Mouse (Mus musculus): ENCODE measurements at regions not wholly inside any gene's neighbourhood (a gene's known extent, or its start where the extent isn't known, plus 50 kb on each side); places are given as distances from the start of the nearest gene placed in this dataset.
A peak's percentile ranks its signal among the peaks of the same experiment; 100 is the strongest.

DNA sequence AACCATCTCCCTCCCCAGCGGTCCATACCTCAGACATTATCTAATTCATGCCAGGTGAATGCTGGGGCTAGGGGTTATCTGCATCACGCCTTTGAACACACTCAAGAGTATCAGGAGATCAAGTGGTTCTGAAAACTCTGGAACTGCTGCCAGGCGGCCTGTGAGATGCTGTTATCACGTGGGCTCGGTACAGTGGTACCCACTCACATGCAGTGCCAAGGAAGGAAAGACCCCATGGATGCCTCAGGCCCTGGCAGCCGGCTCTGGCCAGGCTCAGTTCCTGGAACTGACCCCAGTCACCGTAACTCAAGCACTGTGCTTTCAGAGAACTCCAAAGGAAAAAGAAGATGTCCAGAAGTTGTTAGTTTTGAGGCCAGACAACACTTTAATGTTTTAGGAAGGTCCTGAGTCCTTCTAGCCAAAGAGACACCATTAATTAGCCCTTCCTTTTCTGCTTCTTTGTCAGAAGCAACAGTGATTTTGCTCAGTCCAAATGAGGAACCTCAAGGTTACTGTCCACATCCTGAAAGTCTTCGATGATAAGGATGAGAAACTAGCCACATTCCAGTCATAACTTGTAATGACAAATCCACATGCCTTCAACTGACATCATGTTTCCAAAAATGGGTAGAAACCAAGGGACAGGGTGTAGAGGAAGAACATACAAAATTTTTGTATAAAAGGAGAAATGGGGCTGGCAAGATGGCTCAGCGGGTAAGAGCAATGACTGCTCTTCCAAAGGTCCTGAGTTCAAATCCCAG, 126.1 kb downstream of the Zbtb18 start:
- DNase-seq (ENCODE audit: low spot score), result peak; percentile 1

DNA sequence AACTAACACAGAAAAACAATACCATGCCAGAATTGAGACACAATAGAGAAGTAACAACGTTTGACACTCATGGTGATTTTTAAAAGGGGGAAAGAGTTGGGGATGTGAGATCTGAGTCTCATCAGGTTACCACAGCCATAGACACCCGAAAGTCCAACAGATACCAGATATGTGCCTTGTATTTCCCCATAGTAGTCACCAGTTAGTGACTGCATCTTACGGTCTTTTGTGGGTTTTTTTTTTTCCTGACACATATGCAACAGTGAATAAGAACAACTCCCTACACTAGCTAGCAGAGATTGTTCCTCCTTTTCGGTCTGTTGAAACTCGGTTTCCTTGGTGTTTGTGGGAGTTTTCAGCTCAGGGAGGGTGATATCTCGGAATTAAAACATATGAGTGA, 127.4 kb downstream of the Zbtb18 start:
- no peak for DNase-seq (ENCODE audit: low spot score)

DNA sequence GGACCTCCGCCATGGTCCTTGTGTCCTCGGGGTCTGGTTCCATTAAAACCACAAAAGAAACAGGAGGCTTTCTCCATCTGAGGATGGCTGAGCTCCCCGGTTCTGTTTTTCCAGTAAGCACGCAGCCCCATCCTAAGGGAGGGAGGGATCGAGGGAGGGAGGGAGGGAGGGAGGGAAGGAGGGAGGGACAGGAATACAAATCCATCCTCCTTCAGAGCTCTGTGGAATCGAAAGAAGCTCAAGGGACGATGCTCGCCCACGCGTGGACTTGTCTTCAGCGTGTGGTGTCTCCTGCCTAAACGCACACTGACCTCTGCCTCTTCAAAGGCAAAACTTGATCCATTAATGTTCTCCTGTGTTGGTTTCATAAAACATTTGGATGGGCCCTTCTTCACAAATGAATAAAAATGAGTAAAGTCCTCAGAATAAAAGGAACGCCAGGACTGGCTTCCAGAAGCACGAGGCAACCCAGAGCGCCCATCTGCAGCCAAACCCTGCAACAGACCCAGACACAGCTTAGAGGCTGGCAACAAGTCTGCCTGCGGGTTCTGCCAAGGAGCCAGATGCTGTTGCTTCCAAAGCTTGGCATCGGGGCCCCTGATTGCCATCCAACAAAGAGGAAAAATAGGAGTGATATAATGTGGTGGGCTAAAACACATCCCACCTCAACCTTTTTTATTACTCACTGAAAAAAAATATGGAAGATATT, 131.0 kb downstream of the Zbtb18 start:
- no peak for DNase-seq (ENCODE audit: low spot score)

DNA sequence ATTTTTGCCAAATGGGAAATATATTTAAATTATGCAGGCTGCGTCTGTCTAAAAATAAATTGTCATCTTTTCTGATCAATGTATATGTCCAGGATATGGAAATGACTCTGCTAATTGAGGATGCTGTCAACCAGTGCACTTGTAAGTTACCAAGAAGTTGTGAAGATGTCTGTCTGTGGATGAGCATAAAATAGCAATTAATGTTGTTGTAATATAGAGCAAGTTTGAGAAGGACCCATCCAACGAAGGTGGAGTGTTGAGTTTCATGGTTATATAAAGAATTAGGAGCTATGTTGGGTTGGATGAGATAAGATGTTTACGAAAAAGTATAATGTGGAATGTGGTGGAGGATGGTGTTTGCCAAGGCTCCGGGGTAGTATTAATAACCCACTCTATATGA, 131.6 kb downstream of the Zbtb18 start:
- no peak for DNase-seq (ENCODE audit: low spot score)

DNA sequence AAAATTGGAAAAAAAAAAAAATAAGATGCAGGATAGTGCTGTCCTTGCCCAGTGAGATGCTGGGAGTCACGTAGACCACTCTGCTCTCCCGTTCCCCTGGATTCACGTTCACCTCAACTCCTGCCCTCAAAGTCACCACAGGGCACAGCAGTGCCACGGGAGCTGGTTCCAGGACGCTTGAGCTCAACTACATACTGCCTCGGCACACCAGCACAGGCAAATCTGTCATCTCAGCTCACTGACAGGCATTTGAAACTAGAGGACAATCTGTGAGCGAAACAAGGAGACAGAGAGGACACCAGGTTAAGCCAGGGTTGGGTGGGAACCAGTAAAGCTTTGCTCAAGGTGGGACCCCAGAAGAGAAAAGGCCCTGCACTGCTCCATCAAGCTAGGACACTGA, 132.2 kb downstream of the Zbtb18 start:
- DNase-seq (ENCODE audit: low spot score), result no peak

DNA sequence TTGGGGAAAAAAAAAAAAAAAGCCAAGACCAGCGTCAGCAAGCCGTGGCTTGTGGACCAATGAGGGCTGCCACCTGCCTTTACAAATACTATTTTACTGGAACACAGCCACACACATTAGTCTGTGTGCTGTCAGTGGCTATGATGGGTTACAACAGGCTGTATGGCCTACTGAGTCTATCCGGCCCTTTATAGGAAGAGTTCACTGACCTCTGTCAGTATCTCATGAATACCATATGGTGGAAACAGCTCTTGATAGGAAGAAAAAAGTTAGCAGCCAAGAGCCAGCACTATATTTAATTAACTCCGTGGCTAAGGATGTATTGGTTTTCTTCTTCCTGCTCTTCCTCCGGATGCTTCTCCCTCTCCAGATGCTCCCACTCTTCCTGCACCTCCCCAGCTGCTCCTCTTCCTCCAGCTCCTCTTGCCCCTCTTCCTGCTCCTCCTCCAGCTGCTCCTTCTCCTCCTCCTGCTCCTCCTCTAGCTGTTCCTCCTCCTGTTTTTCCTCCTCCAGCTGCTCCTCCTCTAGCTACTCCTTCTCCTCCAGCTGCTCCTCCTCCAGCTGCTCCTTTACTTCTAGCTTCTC, 142.2 kb downstream of the Zbtb18 start:
- no peak for DNase-seq (ENCODE audit: low spot score)

DNA sequence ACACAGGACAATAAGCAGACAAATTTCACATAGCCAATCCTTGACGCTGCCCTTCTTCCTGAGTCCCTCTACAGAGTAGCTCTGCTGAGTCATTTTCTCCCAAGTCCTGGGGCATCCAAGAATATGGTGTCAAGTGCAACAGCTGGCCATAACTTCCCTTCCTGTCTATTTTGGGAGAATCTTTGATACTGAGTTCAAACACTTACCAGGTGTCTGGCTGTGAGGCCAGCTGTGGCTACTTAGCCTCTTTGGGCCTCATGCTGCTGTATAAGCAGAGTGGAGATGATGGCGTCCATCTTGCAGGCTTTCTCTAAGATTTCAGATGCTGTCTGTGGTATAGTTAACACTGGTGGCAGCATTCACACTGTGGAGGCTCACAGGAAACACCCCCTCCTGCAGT, 143.2 kb downstream of the Zbtb18 start:
- DNase-seq (ENCODE audit: low spot score), result no peak

DNA sequence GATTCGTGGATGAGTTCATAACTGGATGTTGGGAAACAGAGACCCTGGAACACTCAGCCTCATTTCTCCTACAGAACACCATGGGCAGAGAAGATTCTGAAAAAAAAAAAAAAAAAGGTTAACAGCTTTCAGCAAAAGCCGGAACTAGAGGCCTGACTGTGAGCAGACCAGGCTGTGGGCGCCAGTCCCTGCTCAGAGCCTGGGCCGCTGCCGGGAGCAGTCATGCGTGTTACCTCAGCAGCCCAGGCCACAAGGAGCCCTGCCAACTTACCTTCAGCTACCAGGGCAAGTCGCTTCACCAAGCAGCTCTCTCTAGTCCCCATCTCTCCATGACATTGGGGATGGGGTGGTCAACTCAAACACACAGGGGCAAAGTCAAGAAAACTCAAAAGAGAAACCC, 140.6 kb upstream of the 1700016C15Rik start:
- DNase-seq (ENCODE audit: low spot score), result no peak

DNA sequence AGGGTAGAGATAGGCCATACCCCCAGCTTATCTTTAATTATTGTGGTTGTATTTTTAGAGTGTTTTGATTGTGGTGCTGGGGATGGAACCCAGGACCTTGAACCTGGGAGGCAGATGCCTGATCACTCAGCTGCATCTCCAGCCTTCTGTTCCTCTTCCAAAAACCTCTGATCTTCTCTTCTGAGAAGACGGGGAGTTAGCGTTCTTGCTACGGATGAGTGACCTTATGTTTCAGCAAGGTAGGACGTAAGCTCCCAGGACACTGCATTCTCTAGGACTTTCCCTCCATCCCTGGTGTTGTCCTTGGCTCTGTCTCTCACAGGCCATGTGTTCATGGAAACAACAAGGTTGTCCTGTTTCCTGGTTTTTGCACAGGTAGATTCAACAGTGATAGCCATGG, 140.0 kb upstream of the 1700016C15Rik start:
- DNase-seq (ENCODE audit: low spot score), result no peak

DNA sequence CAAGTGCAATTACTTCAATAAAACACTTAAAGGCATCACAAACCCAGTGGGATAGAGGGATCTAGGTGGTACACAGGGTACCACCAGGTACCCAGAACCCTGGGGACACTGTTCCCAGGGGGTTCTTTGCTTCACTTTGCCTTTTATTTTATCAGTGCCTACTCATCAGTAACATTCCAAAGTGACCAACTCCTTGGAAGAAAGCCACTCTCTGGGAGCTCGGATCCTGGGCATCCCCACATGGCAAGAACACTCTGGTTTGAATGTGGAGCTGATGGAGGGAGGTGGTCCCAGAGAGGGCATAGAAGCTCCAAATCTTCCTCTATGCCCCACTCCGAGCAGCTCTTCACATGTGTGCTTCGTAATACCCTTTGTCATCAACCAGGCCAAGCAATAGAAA, 137.9 kb upstream of the 1700016C15Rik start:
- no peak for DNase-seq (ENCODE audit: low spot score)

DNA sequence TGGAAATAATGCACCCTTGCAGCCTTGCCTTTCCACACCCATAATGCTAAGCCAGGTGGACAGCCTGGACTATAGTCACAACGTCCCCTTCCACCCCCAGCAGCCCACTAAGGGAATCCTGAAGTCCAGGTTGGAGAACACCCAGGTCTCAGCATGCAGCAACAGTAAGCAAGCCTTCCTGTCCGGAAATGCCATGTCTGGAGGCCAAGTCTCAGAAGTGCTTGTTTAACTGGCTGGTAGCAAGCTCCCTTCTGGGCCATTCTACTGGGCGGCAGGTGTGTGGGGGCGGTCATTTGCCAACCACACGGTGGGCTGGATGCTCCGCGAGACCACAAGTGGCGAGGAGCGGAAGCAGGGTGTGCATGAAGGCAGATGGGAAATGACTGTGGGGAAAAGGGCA, 137.3 kb upstream of the 1700016C15Rik start:
- no peak for DNase-seq (ENCODE audit: low spot score)

DNA sequence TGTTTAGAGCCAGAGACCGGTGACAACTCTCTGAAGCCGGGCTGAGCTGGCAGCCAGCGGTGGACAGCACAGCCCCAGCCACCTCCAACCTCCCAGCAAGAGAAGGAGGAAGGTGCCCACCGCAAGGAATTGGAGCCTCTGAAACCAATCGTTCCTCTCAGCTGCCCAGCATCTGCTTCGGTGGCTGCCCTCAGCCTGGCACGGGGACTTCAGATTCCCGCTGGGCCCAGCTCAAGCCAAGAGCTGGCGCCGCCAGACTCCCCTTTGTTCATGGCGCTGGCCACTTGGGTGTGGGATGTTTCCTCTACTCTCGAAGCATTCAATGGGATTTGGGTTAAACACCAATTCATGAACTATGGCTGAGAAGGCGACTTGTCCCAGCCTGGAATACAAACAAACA, 135.3 kb upstream of the 1700016C15Rik start:
- no peak for DNase-seq (ENCODE audit: low spot score)

DNA sequence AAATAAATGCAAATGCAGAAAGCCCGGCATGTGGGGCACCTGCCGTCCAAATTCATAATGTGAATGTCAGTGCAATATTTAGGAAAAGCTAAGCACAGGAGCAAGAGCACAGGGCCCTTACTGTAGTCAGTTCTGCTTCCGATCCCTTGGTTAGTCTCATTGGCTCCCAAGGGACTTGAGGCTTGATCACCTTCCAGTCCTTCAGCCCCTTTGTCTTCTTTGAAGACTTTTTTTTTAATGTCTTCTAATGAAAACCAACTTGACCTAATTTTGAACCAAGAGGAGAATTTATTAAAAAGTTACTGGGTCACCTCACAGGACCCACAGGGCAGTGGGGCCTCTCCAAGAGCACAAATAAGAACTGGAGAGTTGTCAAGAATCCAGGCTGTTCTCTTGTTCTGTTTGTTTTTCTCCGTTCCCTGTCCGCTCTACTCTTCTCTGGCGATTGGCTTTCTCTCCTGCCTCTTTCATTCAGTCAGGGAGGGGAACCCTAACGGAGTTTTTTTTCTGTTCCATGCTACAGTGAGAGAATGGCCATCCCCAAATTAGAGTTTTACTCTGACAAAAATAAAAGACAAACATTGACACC, 134.2 kb upstream of the 1700016C15Rik start:
- no peak for DNase-seq (ENCODE audit: low spot score)

DNA sequence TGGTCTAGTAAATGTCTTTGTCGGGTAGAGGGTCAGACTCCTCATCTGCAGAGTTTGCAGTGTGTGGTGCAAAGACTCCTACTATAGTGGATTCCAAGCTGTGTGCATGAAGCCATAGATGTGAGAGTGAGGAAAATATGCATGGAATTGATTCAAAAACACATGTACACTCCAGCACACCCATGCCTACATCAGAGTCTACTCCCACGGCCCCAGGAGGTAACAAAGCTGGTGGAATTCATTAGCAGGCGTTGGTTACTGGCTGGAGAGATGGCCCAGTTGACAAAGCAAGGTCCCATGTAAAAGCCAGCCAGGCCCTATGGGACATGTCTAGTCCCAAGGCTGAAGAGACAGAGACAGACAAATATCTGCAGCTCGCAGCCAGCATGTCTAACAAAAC, 132.6 kb upstream of the 1700016C15Rik start:
- DNase-seq (ENCODE audit: low spot score), result no peak

DNA sequence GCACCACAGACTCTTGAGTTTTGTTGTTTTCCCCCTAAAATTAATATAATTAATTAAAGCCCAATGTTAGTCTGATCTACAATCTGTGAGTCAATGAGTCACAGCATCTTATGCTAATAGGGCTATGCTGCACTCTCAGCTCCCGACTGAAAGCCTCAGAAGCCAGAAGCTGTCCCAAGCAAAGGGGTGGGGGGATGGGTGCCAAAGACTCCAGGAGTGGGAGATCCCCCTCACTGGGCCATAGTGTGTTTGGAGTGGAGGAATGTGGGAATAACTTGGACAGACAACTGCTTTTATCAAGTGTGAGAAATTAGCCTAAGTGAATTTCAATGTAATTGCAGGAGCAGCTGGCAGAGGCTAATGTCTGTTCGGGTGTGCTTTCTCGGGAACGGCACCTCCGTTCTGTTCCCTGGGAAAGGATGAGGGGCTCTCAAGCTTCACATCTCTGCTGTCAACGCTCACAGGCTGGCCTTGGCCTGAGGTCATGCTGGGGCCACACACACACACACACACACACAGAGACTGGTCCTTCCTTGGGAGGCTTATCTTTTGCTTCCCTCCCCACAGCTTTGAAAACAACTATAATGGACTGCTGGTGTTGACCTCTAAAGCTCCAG, 124.2 kb upstream of the 1700016C15Rik start:
- no peak for DNase-seq (ENCODE audit: low spot score)

DNA sequence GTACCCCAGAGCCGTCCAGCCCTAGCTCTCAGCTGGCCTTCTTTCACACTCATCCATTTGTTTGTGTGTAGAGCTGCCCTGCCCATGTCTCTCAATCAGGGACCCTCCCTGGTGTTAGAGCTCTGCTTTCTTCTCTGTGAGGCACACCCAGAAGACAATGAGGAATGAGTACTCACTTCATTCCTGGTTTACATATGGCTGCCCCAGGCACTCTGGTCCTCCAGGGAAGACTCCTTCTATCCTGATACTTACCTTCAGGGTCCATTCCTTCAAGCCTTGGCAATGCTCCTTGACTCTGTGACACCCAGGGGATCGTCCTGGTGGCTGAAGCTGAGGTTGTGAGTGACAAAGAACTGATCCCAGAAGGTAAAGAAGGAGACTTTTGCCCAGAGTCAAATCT, 122.0 kb upstream of the 1700016C15Rik start:
- DNase-seq (ENCODE audit: low spot score), result no peak

DNA sequence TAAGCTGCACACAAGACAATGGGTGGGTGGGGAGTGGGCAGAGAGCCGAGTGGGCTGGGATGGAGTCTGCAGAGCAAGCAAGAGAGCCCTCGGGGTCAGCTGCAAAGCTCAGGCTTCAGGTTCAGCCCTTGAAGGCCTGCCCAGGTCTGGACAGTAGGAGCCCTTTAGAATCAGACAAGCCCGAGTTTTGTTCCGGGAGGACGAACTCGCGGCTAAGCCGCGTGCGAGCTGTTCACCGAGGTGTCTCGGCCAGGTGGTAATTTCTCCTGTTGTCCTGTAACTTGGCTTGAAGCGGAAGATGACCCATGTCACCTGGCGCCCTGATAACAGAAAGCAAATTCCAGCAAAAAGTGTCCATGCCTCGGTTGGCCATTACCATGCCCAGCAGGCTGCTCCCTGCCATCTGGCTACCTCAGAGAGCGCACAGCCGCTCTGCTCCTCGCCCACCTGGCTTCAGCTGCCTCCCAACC, 121.0 kb upstream of the 1700016C15Rik start:
- DNase-seq (ENCODE audit: low spot score), result peak; percentile 19

DNA sequence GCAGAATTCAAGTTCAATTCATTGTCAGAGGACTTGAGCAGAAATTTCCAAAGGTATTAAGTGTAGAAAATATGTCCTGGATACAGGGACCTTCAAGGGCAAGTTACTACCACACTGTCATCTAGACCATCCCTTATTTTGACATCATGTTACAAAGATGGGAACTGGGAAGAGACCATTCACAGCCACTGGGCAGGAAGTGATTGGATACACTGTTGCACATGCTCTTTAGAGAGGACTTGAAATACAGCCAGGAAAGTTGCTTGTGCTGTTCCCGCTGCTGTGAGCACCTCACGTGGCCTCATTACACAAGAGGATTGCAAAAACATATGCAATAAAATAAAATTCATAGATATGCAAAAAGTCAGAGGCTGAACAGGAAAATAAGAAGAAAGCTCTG, 120.4 kb upstream of the 1700016C15Rik start:
- DNase-seq (ENCODE audit: low spot score), result no peak

DNA sequence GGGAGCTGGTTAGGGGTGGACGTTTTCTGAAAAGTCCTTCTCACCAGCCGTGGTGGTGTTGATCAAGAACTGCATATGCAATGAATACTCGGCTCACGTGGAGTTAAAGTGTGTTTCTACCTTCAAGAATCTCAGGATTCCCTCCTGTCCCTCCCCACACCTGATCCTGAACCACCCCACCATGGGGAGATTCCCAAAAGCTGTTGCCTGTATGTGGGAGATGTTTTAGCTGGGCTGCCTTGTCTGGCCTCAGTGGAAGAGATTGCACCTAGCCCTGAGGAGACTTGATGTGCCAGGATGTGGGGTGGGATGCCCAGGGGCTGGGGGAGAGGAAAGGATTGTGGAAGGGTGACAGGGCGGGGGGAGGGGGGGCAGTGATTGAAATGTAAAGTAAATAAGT, 119.9 kb upstream of the 1700016C15Rik start:
- no peak for DNase-seq (ENCODE audit: low spot score)

DNA sequence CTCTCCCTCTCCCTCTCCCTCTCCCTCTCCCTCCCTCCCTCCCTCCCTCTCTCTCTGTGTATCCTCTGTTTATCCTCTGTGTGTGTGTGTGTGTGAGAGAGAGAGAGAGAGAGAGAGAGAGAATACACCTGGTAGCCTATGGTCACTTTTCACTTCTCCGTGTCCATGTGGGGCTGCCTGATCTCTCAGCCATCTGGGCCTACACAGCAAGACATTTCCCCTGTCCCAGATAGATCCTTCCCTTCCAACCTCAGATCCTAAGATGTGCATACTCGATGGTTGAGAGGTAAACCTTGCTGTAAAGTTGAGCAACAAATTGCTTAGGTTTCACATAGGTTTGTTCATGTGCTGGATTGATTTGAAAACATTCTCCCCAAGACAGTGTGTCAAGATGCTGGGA, 119.5 kb upstream of the 1700016C15Rik start:
- no peak for DNase-seq (ENCODE audit: low spot score)

DNA sequence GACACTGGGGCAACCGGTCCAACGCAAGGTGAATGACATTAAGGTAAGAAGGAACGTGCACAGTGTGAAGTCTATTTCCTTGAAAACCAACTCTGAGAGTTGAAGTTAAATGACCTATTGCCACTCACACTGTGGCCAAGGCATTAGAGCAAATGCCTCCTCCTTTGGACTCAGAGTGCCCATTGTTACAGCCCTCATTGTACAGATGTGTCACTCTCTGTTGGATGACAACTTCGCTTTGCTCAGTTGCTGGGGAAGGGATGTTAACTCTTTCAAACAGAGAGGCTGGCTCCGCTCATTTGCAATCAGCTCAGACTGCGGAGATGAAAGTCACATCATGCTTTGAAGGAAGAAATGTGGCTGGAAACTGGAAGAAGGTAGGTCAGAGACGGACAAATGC, 117.1 kb upstream of the 1700016C15Rik start:
- no peak for DNase-seq (ENCODE audit: low spot score)

DNA sequence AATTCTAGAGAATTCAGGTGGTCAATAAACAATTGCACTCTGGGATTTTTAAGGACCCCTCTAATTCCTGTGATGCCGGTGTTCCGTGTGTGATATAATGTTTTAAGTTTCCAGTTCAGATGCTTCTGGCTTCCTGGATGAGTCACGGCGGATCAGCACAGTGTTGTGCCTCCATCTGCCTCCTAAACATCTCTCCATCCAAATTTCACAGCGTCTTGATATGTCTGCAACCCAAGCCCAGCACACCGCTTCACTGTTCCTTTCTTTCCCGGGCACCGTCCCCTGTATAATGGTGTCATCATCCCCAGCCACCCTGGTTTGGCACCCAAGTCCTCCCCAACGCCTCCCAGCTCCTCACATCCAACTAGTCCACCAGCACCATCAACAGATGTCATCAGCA, 114.0 kb upstream of the 1700016C15Rik start:
- DNase-seq (ENCODE audit: low spot score), result no peak
